Mouse (Mus musculus) ES-Bruce4 (cell line): ENCODE results near the gene Itpkc. TPM values are rescaled to one million over a fixed set of nuclear protein-coding genes. Genes with fewer than 3 reads are reported as not detected.
A peak's percentile ranks its signal among the peaks of the same experiment; 100 is the strongest.

Source experiments
- H3K27ac ChIP-seq: 2 replicates; pipeline ENCODE4 v1.5.1; 2012; ENCODE audit warnings: low read length, inconsistent platforms; ENCODE audit not compliant: insufficient read depth
- H3K27me3 ChIP-seq: 2 replicates; pipeline ENCODE4 v1.6.1; 2012; ENCODE audit warnings: mild to moderate bottlenecking, low read length, inconsistent platforms; ENCODE audit not compliant: control insufficient read depth, poor library complexity, insufficient read depth, severe bottlenecking
- H3K36me3 ChIP-seq: 2 replicates; pipeline ENCODE4 v1.6.1; 2012; ENCODE audit warnings: inconsistent platforms, mild to moderate bottlenecking, low read length, moderate library complexity; ENCODE audit not compliant: control insufficient read depth, poor library complexity, insufficient read depth, severe bottlenecking
- H3K4me1 ChIP-seq: one replicate; pipeline ENCODE4 v1.8.1; 2011; ENCODE audit warnings: low read length; ENCODE audit not compliant: control insufficient read depth, insufficient read depth
- H3K4me3 ChIP-seq: 2 replicates; pipeline ENCODE4 v1.5.1; 2011; ENCODE audit warnings: low read depth, mild to moderate bottlenecking, low read length
- H3K9ac ChIP-seq: 2 replicates; pipeline ENCODE4 v1.6.1; 2012; ENCODE audit warnings: low read depth, mild to moderate bottlenecking, inconsistent platforms; ENCODE audit not compliant: poor library complexity, severe bottlenecking
- H3K9me3 ChIP-seq: replicated peaks from 2 replicates; pipeline ENCODE4 v1.6.1; 2012; ENCODE audit warnings: mild to moderate bottlenecking, low read length, inconsistent platforms; ENCODE audit not compliant: control insufficient read depth, poor library complexity, insufficient read depth, severe bottlenecking
- CTCF ChIP-seq: IDR thresholded peaks from one replicate; pipeline ENCODE4 v1.8.1; 2011; ENCODE audit warnings: low read depth, low read length
- EP300 ChIP-seq: IDR thresholded peaks from 2 replicates; pipeline ENCODE4 v1.6.1; 2011; ENCODE audit warnings: low read depth, low read length; ENCODE audit not compliant: insufficient read depth
- POLR2A ChIP-seq: IDR thresholded peaks from one replicate; pipeline ENCODE4 v1.8.1; 2011; ENCODE audit warnings: low read length; ENCODE audit not compliant: insufficient read depth
- polyA plus RNA-seq: library from polyadenylated mRNA; stranded (reverse); fragments of >200 nt; gene quantifications from 2 replicates; pipeline ENCODE4 v1.2.4, GENCODE M21; 2011; ENCODE audit warnings: low read depth; ENCODE audit not compliant: missing spikeins, insufficient read depth, insufficient read length

The Itpkc gene
- polyA plus RNA-seq, 1 experiment = 11.3 TPM

- Histone ChIP-seq H3K9ac (peak overlapping the region; percentile 0; the same call in 1 of the 2 replicates), H3K9me3 (no peaks in the 10 kb centered on the region), H3K27me3 (no peaks in the 10 kb centered on the region), H3K4me1 (no peaks in the 10 kb centered on the region), H3K4me3 (peak overlapping the region; percentile 52), H3K36me3 (0 out of 2 replicates have a peak, but pooled peaks cover 4% of the 10 kb centered on the region), H3K27ac (no peak overlapping the region)
- TF ChIP-seq CTCF (no peak), POLR2A (no peak), EP300 (0 out of 2 replicates have a peak, but pooled peaks have one; percentile 37)
Measured at GRCm38 (mm10) chr7:27266515-27267128, 38.2 kb upstream of the Itpkc start.

- Histone ChIP-seq H3K27ac (no peak overlapping the region), H3K4me1 (peaks cover 1% of the 10 kb centered on the region), H3K36me3 (0 out of 2 replicates have a peak, but pooled peaks cover 4% of the 10 kb centered on the region), H3K9me3 (no peaks in the 10 kb centered on the region), H3K9ac (no peak overlapping the region), H3K4me3 (no peak overlapping the region), H3K27me3 (no peaks in the 10 kb centered on the region)
- TF ChIP-seq EP300 (no peak), POLR2A (no peak), CTCF (no peak)
Measured at GRCm38 (mm10) chr7:27264761-27265160, 36.3 kb upstream of the Itpkc start.

GRCm38 (mm10) chr7:27261888-27262287 lies 33.4 kb upstream of the Itpkc start:
- Histone ChIP-seq H3K36me3 (0 out of 2 replicates have a peak, but pooled peaks cover 2% of the 10 kb centered on the region), H3K4me3 (no peak overlapping the region)
- TF ChIP-seq EP300 = no peak
- TF ChIP-seq CTCF = no peak
- TF ChIP-seq POLR2A = no peak

GRCm38 (mm10) chr7:27260856-27261255 lies 32.4 kb upstream of the Itpkc start:
- no peak overlapping the region for H3K9ac ChIP-seq
- H3K36me3 ChIP-seq = 0 out of 2 replicates have a peak, but pooled peaks cover 2% of the 10 kb centered on the region
- no peak overlapping the region for H3K27ac ChIP-seq
- H3K9me3 ChIP-seq = no peaks in the 10 kb centered on the region
- H3K4me3 ChIP-seq = no peak overlapping the region
- TF ChIP-seq CTCF = no peak
- no peak for TF ChIP-seq EP300
- no peak for TF ChIP-seq POLR2A
- H3K27me3 ChIP-seq = no peaks in the 10 kb centered on the region
- H3K4me1 ChIP-seq = peaks cover 2% of the 10 kb centered on the region

More at GRCm38 (mm10) chr7:27261888-27262287, 33.4 kb upstream of the Itpkc start:
- Histone ChIP-seq H3K4me1 (peaks cover 2% of the 10 kb centered on the region), H3K9ac (no peak overlapping the region), H3K27ac (no peak overlapping the region), H3K9me3 (no peaks in the 10 kb centered on the region), H3K27me3 (no peaks in the 10 kb centered on the region)

- no peak overlapping the region for H3K27ac ChIP-seq
Measured at GRCm38 (mm10) chr7:27259771-27260170, 31.3 kb upstream of the Itpkc start.

GRCm38 (mm10) chr7:27259271-27259721 lies 30.8 kb upstream of the Itpkc start:
- Histone ChIP-seq H3K9ac (peak overlapping the region; percentile 85), H3K27ac (peak overlapping the region; percentile 51; the same call in 1 of the 2 replicates), H3K4me1 (peaks cover 2% of the 10 kb centered on the region), H3K27me3 (no peaks in the 10 kb centered on the region), H3K9me3 (no peaks in the 10 kb centered on the region), H3K4me3 (peak overlapping the region; percentile 76), H3K36me3 (0 out of 2 replicates have a peak, but pooled peaks cover 2% of the 10 kb centered on the region)
- TF ChIP-seq CTCF (no peak), EP300 (0 out of 2 replicates have a peak, but pooled peaks have one; percentile 12), POLR2A (no peak)

More at GRCm38 (mm10) chr7:27259771-27260170, 31.3 kb upstream of the Itpkc start:
- no peak for TF ChIP-seq CTCF
- no peak for TF ChIP-seq POLR2A
- no peak for TF ChIP-seq EP300
- peaks cover 2% of the 10 kb centered on the region for H3K4me1 ChIP-seq
- H3K27me3 ChIP-seq = no peaks in the 10 kb centered on the region
- H3K4me3 ChIP-seq = peak overlapping the region; percentile 76
- peak overlapping the region; percentile 85 for H3K9ac ChIP-seq
- H3K9me3 ChIP-seq = no peaks in the 10 kb centered on the region
- 0 out of 2 replicates have a peak, but pooled peaks cover 2% of the 10 kb centered on the region for H3K36me3 ChIP-seq
